Mouse (Mus musculus): Measurements from ENCODE around the gene Agtpbp1.

DNA sequence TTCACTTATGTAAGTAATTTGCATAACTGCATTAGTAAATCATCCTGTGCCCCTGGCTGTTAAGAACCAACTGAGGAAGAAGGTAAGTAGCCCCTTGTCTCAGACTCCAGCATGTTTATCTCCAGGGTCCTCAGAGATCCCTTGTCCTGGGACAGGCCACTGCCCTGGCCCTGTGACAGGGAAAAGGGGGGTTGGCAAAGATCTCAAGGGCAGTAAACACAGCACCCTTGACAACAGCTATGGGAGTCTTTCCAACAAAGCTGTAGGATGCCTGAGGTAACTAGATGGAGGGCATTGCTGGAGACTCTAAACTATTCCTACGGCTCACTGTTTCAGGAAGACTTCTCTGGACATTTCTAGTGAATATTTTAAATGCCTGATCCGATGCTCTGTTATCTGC, 85.7 kb downstream of the Agtpbp1 start:
- no peak for TF ChIP-seq CTCF (IDR thresholded peaks at IDR 0.05; ENCODE audit: low read depth)
- TF ChIP-seq EP300 (IDR thresholded peaks at IDR 0.05; ENCODE audit: low read depth) = no peak

Measured in heart, postnatal 0 days (tissue).